Mouse (Mus musculus) kidney, embryonic 16.5 days (tissue): Measurements from ENCODE around the gene Atg16l2. TPM values are rescaled to one million over a fixed set of nuclear protein-coding genes. Genes with fewer than 3 reads are reported as not detected.

Source experiments
- ATAC-seq: fragments of 200-750 bp; cut with Nextera tagmentation; 2 replicates; pipeline ENCODE4 v1.8.0; 2017; ENCODE audit warnings: moderate TSS enrichment; ENCODE audit not compliant: low FRiP score, low TSS enrichment
- H3K27ac ChIP-seq: fragments of 300-500 bp; sonication (generic); 2 replicates; pipeline ENCODE4 v1.5.1; 2014; ENCODE audit warnings: low read length
- H3K27me3 ChIP-seq: fragments of 300-500 bp; sonication (generic); 2 replicates; pipeline ENCODE4 v1.6.1; 2014; ENCODE audit warnings: low read length, control low read depth, mixed read lengths; ENCODE audit not compliant: insufficient read depth
- H3K36me3 ChIP-seq: fragments of 300-500 bp; sonication (generic); 2 replicates; pipeline ENCODE4 v1.6.1; 2014; ENCODE audit warnings: low read length, control low read depth, mixed read lengths; ENCODE audit not compliant: insufficient read depth
- H3K4me1 ChIP-seq: fragments of 300-500 bp; sonication (generic); 2 replicates; pipeline ENCODE4 v1.6.1; 2014; ENCODE audit warnings: low read length, control low read depth, mixed read lengths; ENCODE audit not compliant: insufficient read depth
- H3K4me2 ChIP-seq: fragments of 300-500 bp; sonication (generic); replicated peaks from 2 replicates; pipeline ENCODE4 v1.6.1; 2014; ENCODE audit warnings: low read depth, low read length
- H3K4me3 ChIP-seq: fragments of 300-500 bp; sonication (generic); 2 replicates; pipeline ENCODE4 v1.5.1; 2014; ENCODE audit warnings: mild to moderate bottlenecking, low read length
- H3K9ac ChIP-seq: fragments of 300-500 bp; sonication (generic); replicated peaks from 2 replicates; pipeline ENCODE4 v1.6.1; 2014; ENCODE audit warnings: low read length
- H3K9me3 ChIP-seq: fragments of 300-500 bp; sonication (generic); 2 replicates; pipeline ENCODE4 v1.6.1; 2016; ENCODE audit warnings: low read length, control low read depth
- WGBS: fragments of 180-500 bp; shearing (Covaris S2); extraction: QIAGEN DNeasy Blood & Tissue Kit; methylation state at CpG from one replicate; pipeline ENCODE4 v1.1.7; 2014; 5-methylcytosine and 5-hydroxymethylcytosine counted together
- polyA plus RNA-seq: library from polyadenylated mRNA; unstranded; fragments of >200 nt; fragmentation: Nextera tagmentation; extraction: Ambion mirVana; gene quantifications from 2 replicates; pipeline ENCODE4 v1.2.1, GENCODE M21; 2015

Gene Atg16l2
- polyA plus RNA-seq, 1 experiment from 2014 or later = 23.7 TPM

DNA sequence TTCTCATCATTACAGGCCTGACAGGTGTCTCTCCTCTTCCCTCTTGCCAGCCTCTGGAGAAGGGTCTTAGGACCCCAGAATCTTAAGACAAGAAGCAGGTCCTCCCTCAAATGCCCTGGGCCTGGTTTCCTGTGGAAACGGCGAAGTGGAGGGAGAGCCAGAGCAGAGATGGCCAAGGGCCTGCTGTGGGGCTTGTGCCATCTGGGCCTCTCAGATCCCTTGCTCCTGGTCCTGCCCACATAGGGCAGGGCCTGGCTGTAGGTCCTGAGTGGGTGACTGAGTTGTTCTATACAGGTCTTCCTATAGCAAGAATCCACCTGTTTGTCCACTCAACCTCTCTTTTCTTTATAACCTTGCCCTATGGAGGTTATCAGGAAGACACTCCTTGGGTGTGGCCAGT lies 33.2 kb upstream of the Atg16l2 start:
- no peak overlapping the region for H3K9ac ChIP-seq
- ATAC-seq = no peak
- WGBS = 67% methylated on average over 2 of the region's 2 CpGs
- H3K9me3 ChIP-seq = no peaks in the 10 kb centered on the region
- no peak overlapping the region for H3K4me3 ChIP-seq
- no peak overlapping the region for H3K4me2 ChIP-seq
- H3K27me3 ChIP-seq = no peaks in the 10 kb centered on the region
- no peak overlapping the region for H3K27ac ChIP-seq
- no peaks in the 10 kb centered on the region; the same call in 1 of the 2 replicates for H3K4me1 ChIP-seq
- H3K36me3 ChIP-seq = 0 out of 2 replicates have a peak, but pooled peaks cover 3% of the 10 kb centered on the region

DNA sequence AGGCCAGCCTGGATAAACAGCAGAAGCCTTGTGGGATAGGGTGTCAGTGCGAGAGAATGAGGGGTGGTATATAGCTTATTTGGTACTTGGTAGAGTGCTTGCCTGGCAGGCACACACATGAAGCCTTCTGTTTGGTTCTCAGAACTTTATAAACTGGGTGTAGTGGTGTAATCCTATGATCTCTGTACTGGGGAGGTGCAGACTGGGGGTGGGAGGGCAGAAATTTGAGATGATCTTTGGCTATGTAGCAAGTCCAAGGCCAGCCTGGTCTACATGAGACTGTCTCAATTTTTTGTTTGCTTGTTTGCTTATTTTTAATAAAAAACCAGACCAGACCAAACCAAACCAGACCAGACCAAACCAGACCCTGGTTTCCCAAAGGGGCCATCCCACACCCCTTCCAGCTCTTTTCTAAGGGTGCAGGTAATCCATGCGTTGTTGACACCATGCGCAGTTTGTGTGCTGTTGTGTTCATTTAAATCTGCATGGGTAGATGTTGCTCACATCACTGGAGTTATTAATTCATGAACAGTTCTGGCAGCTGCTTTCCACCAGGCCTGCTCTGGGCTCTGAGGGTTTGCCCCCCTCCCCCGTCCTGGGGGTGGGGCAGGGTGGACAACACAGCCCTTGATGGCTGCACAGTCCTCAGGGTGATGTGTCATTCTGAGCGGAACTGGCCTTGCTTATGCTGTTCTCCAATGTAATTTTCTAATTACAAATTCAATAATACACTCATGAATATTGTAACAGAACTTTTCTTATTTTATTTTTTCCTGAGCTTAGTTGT lies 30.2 kb upstream of the Atg16l2 start:
- Histone ChIP-seq H3K36me3 (no peaks in the 10 kb centered on the region), H3K27me3 (no peaks in the 10 kb centered on the region), H3K4me2 (no peak overlapping the region), H3K4me3 (no peak overlapping the region), H3K9ac (no peak overlapping the region), H3K9me3 (no peaks in the 10 kb centered on the region), H3K27ac (no peak overlapping the region), H3K4me1 (peaks cover 3% of the 10 kb centered on the region)
- ATAC-seq = no peak
- WGBS = 80% methylated on average over 5 of the region's 5 CpGs

DNA sequence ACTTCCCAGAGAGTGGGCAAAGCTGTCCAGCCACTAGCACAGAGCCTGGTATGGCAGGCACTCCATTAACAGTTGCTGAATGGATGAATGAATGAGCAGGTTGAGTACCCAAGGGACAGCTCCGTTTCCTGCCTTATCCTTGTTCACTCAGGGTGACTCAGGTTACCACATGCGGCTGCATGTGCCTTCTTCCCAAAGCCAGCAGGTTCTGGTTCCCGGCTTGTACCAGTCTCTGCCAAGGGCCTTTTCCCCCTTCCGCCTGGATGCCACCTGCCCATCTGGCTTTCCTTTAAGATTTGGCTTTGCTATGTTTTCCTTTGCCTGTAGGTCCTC lies 28.8 kb upstream of the Atg16l2 start:
- WGBS = 57% methylated on average over 4 of the region's 4 CpGs
- Histone ChIP-seq H3K27ac (no peak overlapping the region), H3K4me1 (peaks cover 6% of the 10 kb centered on the region), H3K9me3 (no peaks in the 10 kb centered on the region), H3K4me2 (no peak overlapping the region), H3K27me3 (no peaks in the 10 kb centered on the region), H3K9ac (no peak overlapping the region), H3K4me3 (no peak overlapping the region), H3K36me3 (no peaks in the 10 kb centered on the region)
- ATAC-seq = no peak

DNA sequence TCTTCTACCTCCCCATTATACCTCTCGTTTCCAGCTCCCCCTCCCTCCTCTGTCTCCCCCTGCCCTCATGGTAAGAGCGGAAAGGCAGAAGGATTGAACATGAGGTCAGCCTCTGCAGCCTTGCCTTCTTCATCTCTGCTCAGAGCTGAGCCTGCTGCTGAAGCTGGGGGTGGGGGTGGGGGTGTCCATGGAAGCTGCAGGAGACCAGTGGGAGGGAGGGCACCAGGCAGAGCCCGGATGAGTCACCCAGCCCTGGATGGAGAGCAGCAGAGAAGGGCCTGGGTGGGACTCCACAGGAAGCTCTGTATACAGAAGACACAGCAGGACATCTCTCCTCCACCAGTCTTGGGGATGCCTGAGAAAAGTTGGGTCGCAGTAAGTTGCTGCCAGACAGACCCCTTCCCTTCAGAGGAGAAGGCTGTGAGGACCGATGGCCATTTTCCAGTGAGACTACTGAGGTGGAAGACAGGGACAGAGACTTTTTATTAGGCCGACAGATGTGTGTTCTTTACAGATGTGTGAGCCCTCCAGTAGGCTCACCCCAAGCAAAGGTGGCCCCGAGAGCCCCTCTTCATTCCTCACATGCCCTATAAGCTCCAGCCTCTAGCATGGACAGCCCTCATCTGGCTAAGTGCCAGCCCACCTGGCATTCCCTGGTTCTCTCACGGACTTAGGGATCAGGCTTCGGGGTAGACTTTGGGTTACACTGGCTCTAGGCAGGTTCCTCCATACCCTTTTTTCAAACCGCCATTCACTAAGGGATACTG lies 28.2 kb upstream of the Atg16l2 start:
- 71% methylated on average over 10 of the region's 10 CpGs for WGBS
- no peak for ATAC-seq
- Histone ChIP-seq H3K36me3 (no peaks in the 10 kb centered on the region), H3K27me3 (no peaks in the 10 kb centered on the region), H3K9me3 (no peaks in the 10 kb centered on the region), H3K9ac (no peak overlapping the region), H3K4me1 (peaks cover 6% of the 10 kb centered on the region), H3K27ac (no peak overlapping the region), H3K4me3 (no peak overlapping the region), H3K4me2 (no peak overlapping the region)

DNA sequence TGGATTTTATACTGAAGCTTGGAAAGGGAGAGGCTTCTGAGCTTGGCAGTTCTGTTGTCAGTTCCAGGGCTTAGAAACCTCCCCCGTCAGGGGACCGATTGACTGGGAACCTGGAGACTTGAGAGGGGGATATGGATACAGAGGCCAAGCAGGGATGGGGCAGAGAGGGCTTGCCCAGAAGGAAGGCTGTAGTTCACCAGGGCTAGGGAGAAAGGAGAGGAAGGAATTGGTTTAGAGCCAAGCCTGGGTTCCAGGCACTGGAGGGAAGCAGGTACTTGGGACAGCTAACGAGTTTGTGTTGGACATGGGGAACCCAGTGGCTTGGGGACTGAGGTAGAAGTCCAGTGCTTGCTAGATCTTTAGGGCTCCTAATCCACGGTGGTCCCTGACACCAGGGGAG lies 27.6 kb upstream of the Atg16l2 start:
- Histone ChIP-seq H3K36me3 (no peaks in the 10 kb centered on the region), H3K4me2 (no peak overlapping the region), H3K9ac (no peak overlapping the region), H3K4me1 (peaks cover 8% of the 10 kb centered on the region), H3K27ac (no peak overlapping the region), H3K4me3 (no peak overlapping the region), H3K27me3 (no peaks in the 10 kb centered on the region), H3K9me3 (no peaks in the 10 kb centered on the region)
- 72% methylated on average over 4 of the region's 4 CpGs for WGBS
- no peak for ATAC-seq

DNA sequence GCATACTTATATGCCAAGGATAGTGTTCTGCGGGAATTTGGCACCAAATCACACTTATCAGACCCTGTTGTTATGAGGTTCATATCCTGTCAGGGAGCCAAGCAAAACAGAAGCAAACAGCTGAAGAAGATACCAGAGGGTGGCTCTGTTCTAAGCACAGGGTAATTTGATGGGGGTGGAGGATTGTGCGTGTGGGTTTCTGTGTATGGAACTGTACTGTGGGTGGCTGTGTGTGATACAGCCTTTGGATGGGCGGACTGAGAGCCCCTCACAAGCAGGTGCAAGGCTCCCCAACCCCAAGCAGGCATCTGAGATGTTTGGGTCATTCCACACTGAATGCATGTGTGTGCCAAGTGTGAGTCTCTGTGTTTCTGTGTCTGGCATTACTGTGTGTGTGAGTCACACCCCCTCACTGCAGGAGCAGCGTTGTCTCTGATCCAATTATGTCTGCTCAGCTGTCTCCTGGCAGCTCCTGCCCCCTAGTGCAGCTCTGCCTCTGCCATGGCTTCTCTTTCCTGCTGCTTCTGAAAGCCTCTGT lies 26.6 kb upstream of the Atg16l2 start:
- Histone ChIP-seq H3K9ac (no peak overlapping the region), H3K4me1 (peaks cover 16% of the 10 kb centered on the region), H3K4me2 (no peak overlapping the region), H3K4me3 (no peak overlapping the region), H3K27me3 (no peaks in the 10 kb centered on the region), H3K27ac (no peak overlapping the region), H3K36me3 (no peaks in the 10 kb centered on the region), H3K9me3 (no peaks in the 10 kb centered on the region)
- no peak for ATAC-seq
- 69% methylated on average over 4 of the region's 4 CpGs for WGBS

DNA sequence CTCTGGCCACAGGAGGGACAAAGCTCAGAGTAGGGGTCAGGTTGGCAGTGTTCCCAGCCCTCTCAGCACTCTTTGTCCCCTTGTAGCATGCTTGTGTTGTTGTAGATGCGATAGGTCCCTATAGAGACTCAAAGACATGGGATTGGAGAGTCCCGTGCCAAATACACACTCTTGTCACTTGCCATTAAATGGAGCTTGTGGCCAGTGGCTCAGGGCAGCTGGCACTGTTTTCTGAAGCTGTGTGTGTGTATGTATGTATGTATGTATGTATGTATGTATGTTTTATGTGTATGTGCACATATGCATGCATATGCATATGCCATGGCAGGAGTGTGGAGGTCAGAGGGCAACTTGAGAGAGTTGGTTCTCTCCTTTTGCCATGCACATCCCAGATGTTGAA lies 25.7 kb upstream of the Atg16l2 start:
- WGBS = 87% methylated on average over 2 of the region's 2 CpGs
- peaks cover 20% of the 10 kb centered on the region for H3K4me1 ChIP-seq
- no peak overlapping the region for H3K9ac ChIP-seq
- no peak overlapping the region for H3K4me2 ChIP-seq
- H3K4me3 ChIP-seq = no peak overlapping the region
- no peaks in the 10 kb centered on the region for H3K27me3 ChIP-seq
- no peak overlapping the region for H3K27ac ChIP-seq
- no peaks in the 10 kb centered on the region for H3K9me3 ChIP-seq
- ATAC-seq = no peak
- H3K36me3 ChIP-seq = no peaks in the 10 kb centered on the region

DNA sequence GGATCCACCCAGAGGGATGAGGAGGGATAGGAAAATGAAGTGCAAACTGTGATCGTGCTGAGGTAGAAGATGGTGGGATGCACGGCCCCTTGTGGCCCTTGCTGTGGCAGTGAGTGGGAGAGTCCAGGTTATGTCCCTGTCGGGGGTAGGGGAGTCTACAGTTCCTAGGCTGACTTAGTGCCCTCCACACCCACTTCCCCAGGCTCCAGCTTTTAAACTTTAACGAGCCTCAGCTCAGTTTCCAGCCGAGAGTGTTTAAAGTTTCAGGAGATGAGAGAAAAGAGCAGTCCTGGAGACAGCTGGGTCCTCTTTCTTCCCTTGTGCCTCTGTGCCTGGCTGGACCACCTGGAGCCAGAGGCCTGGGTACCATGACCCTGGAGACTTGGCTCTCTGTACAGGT lies 25.2 kb upstream of the Atg16l2 start:
- no peaks in the 10 kb centered on the region for H3K36me3 ChIP-seq
- H3K27ac ChIP-seq = no peak overlapping the region
- no peak overlapping the region for H3K4me2 ChIP-seq
- no peak overlapping the region for H3K9ac ChIP-seq
- H3K9me3 ChIP-seq = no peaks in the 10 kb centered on the region
- peak; percentile 37; the same call in 1 of the 2 replicates for ATAC-seq
- WGBS = 42% methylated on average over 5 of the region's 5 CpGs
- H3K4me1 ChIP-seq = peaks cover 25% of the 10 kb centered on the region
- H3K27me3 ChIP-seq = no peaks in the 10 kb centered on the region
- no peak overlapping the region for H3K4me3 ChIP-seq

DNA sequence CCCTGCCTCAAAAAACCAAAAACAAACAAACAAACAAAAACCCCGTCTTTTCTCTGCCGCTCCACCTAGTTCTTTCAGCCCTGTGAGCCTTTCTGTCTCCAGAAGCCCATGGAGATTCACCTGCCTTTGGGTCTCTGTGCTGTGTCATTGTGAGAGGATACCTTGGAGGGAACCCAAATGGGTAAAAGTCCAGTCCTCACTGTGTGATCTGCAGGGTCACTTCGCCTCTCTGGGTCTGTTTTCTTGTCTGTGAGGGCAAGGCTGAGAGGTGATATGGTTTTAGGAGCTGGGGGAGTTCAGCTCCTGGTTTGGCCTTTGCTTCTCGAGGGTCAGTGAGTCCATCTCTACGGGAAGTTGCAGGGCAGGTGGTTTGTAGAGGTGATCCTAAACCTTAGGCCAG lies 24.0 kb upstream of the Atg16l2 start:
- Histone ChIP-seq H3K36me3 (no peaks in the 10 kb centered on the region), H3K4me2 (no peak overlapping the region)
- 78% methylated on average over 5 of the region's 5 CpGs for WGBS

More for the DNA sequence above, 24.0 kb upstream of the Atg16l2 start:
- Histone ChIP-seq H3K9ac (no peak overlapping the region), H3K9me3 (no peaks in the 10 kb centered on the region), H3K27ac (no peak overlapping the region), H3K4me1 (peaks cover 34% of the 10 kb centered on the region), H3K27me3 (no peaks in the 10 kb centered on the region), H3K4me3 (no peak overlapping the region)
- no peak for ATAC-seq
